Mouse (Mus musculus): ENCODE measurements around the gene Chac2. TPM values are rescaled to one million over a fixed set of nuclear protein-coding genes. Genes with fewer than 3 reads are reported as not detected.
A peak's percentile ranks its signal among the peaks of the same experiment; 100 is the strongest.
"Not testable (repeated sequence)": the region's sequence is repeated elsewhere in the genome, so short reads cannot be mapped to it uniquely, and the experiment has no call there.

Gene Chac2
- polyA plus RNA-seq (2012; rRNA removed) (3.0 and 5.1 TPM in 2 replicates), polyA plus RNA-seq (2014; fragmentation: Nextera tagmentation; extraction: Ambion mirVana) (10.9 and 12.0 TPM in 2 replicates)

- ATAC-seq (ENCODE audit: low FRiP score, low read depth) (peak; percentile 95), DNase-seq (ENCODE audit: low spot score) (peak; percentile 91)
- peak within 1 kb of the TSS; percentile 70 for H3K9ac ChIP-seq (ENCODE audit: low read depth, low read length, severe bottlenecking)
- H3K36me3 ChIP-seq (ENCODE audit: control insufficient read depth, insufficient read depth, low read length): no peaks in the 10 kb centered on the region
- H3K4me1 ChIP-seq (ENCODE audit: control insufficient read depth, insufficient read depth, low read length): no peaks in the 10 kb centered on the region
- 2% methylated on average over 22 of the region's 22 CpGs for whole genome bisulfite sequencing
- peak within 1 kb of the TSS; percentile 61 for H3K4me2 ChIP-seq (replicated peaks; ENCODE audit: low read depth, low read length, severe bottlenecking)
- H3K4me3 ChIP-seq (replicated peaks; ENCODE audit: low read length): peak within 1 kb of the TSS; percentile 55
- TF ChIP-seq POLR2A (IDR thresholded peaks at IDR 0.05; ENCODE audit: borderline replicate concordance, extremely low read depth, insufficient read depth, insufficient read length): peak; percentile 83; the same call in 1 of the 2 replicates
- H3K27me3 ChIP-seq (ENCODE audit: control insufficient read depth, insufficient read depth, low read length): no peaks in the 10 kb centered on the region
- no peaks in the 10 kb centered on the region for H3K9me3 ChIP-seq (ENCODE audit: control insufficient read depth, low read length)
- peak within 1 kb of the TSS; percentile 73 for H3K27ac ChIP-seq (replicated peaks; ENCODE audit: low read depth, low read length)
These were observed at the start of gene Chac2 for GRCm38 (mm10) chr11:30985877-30986624. Gene Chac2 (minus strand): TSS chr11:30986350.

- ATAC-seq (ENCODE audit: low FRiP score, low read depth) (no peak), DNase-seq (ENCODE audit: low spot score) (no peak)
- no peak overlapping the region for H3K4me2 ChIP-seq (replicated peaks; ENCODE audit: low read depth, low read length, severe bottlenecking)
These were observed 48.8 kb upstream of the Chac2 start for GRCm38 (mm10) chr11:31034958-31035357.

GRCm38 (mm10) chr11:31017466-31017865 is 31.3 kb upstream of the Chac2 start:
- H3K9ac ChIP-seq (ENCODE audit: low read depth, low read length, severe bottlenecking); H3K27ac ChIP-seq (replicated peaks; ENCODE audit: low read depth, low read length); H3K4me2 ChIP-seq (replicated peaks; ENCODE audit: low read depth, low read length, severe bottlenecking); H3K36me3 ChIP-seq (ENCODE audit: control insufficient read depth, insufficient read depth, low read length); ATAC-seq (ENCODE audit: low FRiP score, low read depth); H3K27me3 ChIP-seq (ENCODE audit: control insufficient read depth, insufficient read depth, low read length); H3K4me3 ChIP-seq (replicated peaks; ENCODE audit: low read length); H3K4me1 ChIP-seq (ENCODE audit: control insufficient read depth, insufficient read depth, low read length); DNase-seq (ENCODE audit: low spot score); H3K9me3 ChIP-seq (ENCODE audit: control insufficient read depth, low read length): not testable (repeated sequence)
- 68% methylated on average over 15 of the region's 15 CpGs for WGBS

More at GRCm38 (mm10) chr11:31034958-31035357, 48.8 kb upstream of the Chac2 start:
- Histone ChIP-seq H3K9ac (ENCODE audit: low read depth, low read length, severe bottlenecking) (no peak overlapping the region), H3K36me3 (ENCODE audit: control insufficient read depth, insufficient read depth, low read length) (peaks cover 5% of the 10 kb centered on the region), H3K4me3 (replicated peaks; ENCODE audit: low read length) (no peak overlapping the region), H3K4me1 (ENCODE audit: control insufficient read depth, insufficient read depth, low read length) (no peaks in the 10 kb centered on the region), H3K27ac (replicated peaks; ENCODE audit: low read depth, low read length) (no peak overlapping the region), H3K27me3 (ENCODE audit: control insufficient read depth, insufficient read depth, low read length) (no peaks in the 10 kb centered on the region), H3K9me3 (ENCODE audit: control insufficient read depth, low read length) (0 out of 2 replicates have a peak, but pooled peaks cover under 1% of the 10 kb centered on the region)
- WGBS: 95% methylated on average over 4 of the region's 4 CpGs
- TF ChIP-seq POLR2A (IDR thresholded peaks at IDR 0.05; ENCODE audit: borderline replicate concordance, extremely low read depth, insufficient read depth, insufficient read length): no peak

GRCm38 (mm10) chr11:31009668-31010067 is 23.5 kb upstream of the Chac2 start:
- not testable (repeated sequence) for H3K4me2 ChIP-seq (replicated peaks; ENCODE audit: low read depth, low read length, severe bottlenecking); H3K9me3 ChIP-seq (ENCODE audit: control insufficient read depth, low read length); ATAC-seq (ENCODE audit: low FRiP score, low read depth); H3K27ac ChIP-seq (replicated peaks; ENCODE audit: low read depth, low read length); H3K36me3 ChIP-seq (ENCODE audit: control insufficient read depth, insufficient read depth, low read length); H3K4me3 ChIP-seq (replicated peaks; ENCODE audit: low read length); DNase-seq (ENCODE audit: low spot score); H3K4me1 ChIP-seq (ENCODE audit: control insufficient read depth, insufficient read depth, low read length); H3K27me3 ChIP-seq (ENCODE audit: control insufficient read depth, insufficient read depth, low read length); H3K9ac ChIP-seq (ENCODE audit: low read depth, low read length, severe bottlenecking)
- 91% methylated on average over 1 of the region's 1 CpGs for WGBS

- no peak for DNase-seq (ENCODE audit: low spot score)
- Histone ChIP-seq H3K4me2 (replicated peaks; ENCODE audit: low read depth, low read length, severe bottlenecking) (no peak overlapping the region), H3K4me1 (ENCODE audit: control insufficient read depth, insufficient read depth, low read length) (no peaks in the 10 kb centered on the region), H3K9me3 (ENCODE audit: control insufficient read depth, low read length) (no peaks in the 10 kb centered on the region), H3K27ac (replicated peaks; ENCODE audit: low read depth, low read length) (no peak overlapping the region), H3K9ac (ENCODE audit: low read depth, low read length, severe bottlenecking) (no peak overlapping the region), H3K27me3 (ENCODE audit: control insufficient read depth, insufficient read depth, low read length) (no peaks in the 10 kb centered on the region), H3K4me3 (replicated peaks; ENCODE audit: low read length) (no peak overlapping the region), H3K36me3 (ENCODE audit: control insufficient read depth, insufficient read depth, low read length) (0 out of 2 replicates have a peak, but pooled peaks cover 2% of the 10 kb centered on the region)
- TF ChIP-seq POLR2A (IDR thresholded peaks at IDR 0.05; ENCODE audit: borderline replicate concordance, extremely low read depth, insufficient read depth, insufficient read length): no peak
- ATAC-seq (ENCODE audit: low FRiP score, low read depth): no peak
- WGBS: 83% methylated on average over 4 of the region's 4 CpGs
These were observed 15.2 kb upstream of the Chac2 start for GRCm38 (mm10) chr11:31001169-31001908.

Measured in limb, embryonic 14.5 days (tissue).